Mouse (Mus musculus) layer of hippocampus, postnatal 10 days (tissue): Measurements from ENCODE around the gene Ccdc58. TPM values are rescaled to one million over a fixed set of nuclear protein-coding genes. Genes with fewer than 3 reads are reported as not detected.
"Not testable (repeated sequence)": the region's sequence is repeated elsewhere in the genome, so short reads cannot be mapped to it uniquely, and the experiment has no call there.

Experiments used
- DNase-seq, 2 experiments: peaks; one replicate each; pipeline ENCODE4 v3.0.0; 2021; ENCODE audit warnings: low spot score in 2 of 2
- total RNA-seq, 2 experiments: library from RNA; stranded (reverse); gene quantifications; 2 replicates each; pipeline ENCODE4 v1.2.3; 2021

Gene Ccdc58
- total RNA-seq, 2 experiments from 2014 or later, result 21.5 to 22.1 TPM

DNA sequence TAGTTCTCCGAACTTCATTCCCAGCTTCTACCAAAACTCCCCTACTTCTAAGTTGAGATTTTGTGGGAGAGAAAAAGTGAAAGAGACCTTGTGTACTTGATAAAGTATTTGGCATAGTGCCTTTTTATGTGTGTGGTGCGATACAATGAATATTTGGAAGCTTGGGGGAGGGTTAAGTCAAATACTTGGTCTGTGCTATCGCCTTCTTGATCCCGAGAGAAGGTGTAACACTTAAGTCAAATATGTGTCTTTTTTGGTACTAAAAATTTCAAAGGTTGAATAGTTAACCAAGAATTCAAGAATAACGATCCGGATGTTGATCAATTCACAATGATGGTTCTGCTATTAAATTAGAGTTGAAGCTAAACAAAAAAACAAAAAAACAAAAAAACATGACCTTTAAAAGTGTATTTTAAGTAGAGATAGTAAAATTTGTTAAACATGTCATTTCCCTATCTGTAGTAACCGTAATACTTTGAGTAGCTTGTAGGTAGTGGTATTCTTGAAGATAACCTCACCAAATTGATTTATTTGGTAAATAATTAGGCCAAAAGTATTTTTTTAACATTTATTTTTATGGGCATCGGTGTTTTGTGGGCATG is 1.0 kb downstream of the Ccdc58 start:
- DNase-seq, result no peak

GRCm38 (mm10) chr16:36074772-36075171 is 3.3 kb downstream of the Ccdc58 start:
- no peak for DNase-seq

DNA sequence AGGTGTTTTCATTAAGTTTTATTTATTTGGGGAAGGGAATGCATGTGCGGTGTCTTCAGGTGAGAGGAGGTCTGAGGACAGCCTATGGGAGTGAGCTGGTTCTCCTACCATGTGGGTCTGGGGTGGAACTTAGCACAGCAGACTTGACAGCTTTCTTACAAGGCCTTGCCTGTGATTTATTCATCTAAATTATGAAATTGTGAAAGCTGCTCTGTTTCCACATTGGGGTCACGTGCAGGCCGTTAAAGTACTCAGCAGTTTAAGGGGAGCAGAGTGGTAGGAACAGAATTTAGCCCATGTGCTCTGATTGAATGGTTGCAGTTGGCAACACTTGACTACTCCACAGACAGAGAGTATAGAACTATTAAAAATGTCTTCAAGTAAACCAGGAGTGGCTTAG is 8.4 kb downstream of the Ccdc58 start:
- DNase-seq, result no peak

DNA sequence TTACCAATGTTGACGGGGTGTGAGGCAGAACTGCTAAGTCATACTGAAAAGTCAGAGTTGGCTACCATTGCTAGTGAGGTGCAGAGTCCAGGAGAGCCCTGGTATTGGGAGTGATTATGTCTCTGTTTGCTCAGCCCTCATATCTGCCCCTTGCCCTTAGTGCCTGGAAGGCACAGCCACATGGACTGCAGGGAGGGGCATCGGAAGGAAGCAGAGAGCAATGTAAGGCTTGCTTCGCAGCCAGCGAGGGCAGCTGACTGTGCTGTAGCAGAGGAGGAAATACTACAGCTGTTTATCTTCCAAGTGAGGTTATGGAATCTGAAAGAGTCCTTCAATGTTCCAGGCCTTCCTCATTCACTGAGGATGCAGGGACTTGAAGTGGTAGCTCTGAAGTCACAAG is 16.4 kb downstream of the Ccdc58 start:
- DNase-seq, result no peak

GRCm38 (mm10) chr16:36089065-36089464 is 17.6 kb downstream of the Ccdc58 start:
- DNase-seq, result no peak

DNA sequence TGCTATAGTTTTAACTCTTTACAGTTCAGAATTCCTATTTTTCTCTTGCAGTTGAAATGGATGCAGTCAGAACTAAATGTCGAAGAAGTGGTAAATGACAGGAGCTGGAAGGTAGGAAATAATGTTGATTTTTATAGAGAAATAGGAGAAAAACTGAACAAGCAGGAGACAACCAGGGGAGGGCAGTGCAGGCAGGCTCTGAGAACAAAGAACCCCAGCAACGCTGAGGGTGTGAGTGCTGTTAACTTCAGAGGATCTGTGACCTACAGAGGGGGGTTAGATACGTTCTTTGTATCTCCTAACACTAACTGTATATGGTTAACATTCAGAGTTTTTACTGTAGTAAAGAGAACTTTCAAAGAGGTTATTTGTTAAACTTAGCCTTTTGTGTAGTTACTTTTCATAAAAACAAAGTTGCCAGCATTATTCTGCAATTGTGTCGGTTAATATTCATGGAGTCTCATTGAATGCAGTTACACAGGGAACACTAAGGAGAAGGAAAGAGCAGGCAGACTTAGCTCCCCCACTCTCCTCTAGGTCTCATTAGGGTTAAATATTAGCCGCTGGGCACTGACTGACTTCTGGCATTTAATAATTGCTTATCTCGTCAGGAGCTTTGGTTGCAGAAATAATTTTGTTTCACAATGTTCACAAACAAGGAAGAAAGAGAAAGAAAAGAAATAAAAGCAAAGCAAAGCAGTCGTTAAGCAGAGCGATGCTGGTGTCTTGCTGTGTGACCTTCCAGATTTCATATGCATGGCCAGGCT is 18.5 kb downstream of the Ccdc58 start:
- DNase-seq, result peak in 1 of 2 experiments; percentile 29

DNA sequence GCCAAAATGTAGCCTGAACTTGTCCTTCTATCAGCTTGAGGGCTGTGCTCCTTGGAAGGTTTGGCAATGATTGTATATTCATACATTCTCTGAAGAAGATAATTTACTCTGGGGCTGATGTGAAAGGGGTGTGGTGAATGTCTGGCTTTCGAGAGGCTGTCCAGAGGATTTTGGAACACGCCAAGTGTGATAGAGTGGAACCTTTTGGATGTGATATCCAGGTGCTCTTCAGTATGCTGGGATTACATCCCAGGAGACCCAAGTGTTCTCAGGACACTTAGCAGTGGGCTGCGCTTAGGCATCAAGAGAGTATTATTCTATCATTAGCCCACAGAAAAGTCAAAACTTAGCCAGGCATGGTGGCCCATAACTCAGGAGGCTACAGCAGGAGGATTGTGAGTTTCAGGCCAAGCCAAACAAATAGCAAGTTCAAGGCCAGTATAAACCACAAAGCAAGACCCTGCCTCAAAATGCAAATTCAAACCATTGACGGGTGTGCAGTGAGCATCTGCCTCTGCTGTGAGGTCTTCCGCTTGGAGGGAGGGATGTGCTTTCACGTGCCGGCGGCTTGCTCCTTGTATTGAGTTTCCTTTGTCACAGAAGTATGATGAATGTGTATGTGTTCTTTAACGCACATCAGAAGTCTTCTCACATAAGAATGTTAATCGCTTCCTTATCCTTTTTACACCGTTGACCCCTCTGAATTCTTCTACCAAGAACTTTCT is 19.5 kb downstream of the Ccdc58 start:
- no peak for DNase-seq

DNA sequence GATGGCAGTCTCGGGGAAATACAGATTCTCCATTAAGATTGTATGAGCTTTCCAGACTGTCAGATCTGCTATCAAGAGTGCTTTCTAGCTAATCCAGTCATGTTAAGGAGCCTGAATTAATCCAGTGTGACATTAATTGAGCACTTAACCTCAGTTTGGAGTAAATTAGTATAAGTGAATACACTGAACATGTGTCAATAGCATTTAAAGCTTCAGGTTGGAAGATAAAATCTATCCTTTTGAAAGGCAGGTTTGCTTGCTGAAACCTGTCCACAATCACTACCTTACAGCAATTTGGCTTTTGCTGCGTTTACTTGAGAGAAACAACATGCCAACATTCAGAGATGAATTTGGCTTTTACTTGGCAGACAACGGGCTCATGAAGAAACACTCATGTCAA is 22.6 kb downstream of the Ccdc58 start:
- DNase-seq, result no peak

GRCm38 (mm10) chr16:36097813-36098499 is 26.5 kb downstream of the Ccdc58 start:
- not testable (repeated sequence) for DNase-seq

DNA sequence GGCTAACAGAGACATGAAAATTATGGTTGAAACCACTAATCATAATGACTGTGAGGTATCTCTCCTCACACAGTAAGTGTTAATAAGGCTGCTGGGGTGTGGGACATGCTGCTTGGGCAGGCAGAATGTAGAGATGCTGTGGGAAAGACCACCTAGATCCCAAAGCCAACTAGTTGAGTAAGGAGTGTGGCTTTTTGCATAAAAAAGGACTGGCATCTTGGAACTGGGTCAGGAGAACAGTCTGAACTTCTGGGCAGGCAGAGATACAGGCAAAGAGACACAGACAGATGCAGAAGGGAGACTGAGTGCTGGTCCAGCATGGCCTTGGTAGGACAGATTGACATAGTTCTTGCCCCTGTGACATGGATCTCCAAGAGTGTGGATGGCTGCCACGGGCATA is 30.0 kb downstream of the Ccdc58 start:
- no peak for DNase-seq

DNA sequence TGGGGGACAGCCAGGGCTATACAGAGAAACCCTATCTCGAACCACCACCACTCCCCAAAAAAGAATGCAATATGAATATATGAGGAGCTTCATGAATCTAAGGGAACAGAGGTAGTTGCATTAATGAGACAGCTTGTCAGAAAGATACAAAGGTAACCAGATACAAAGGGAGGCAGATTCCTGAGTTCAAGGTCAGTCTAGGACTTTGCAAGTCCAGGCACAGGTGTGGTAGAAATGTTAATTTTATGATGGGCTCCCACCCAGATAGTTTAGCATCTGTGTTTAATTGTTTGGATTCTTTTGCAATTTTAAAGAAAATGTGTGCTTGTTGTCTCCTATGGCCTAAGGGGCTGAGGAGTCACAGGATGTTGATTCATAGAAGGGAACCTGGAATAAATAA is 30.7 kb downstream of the Ccdc58 start:
- no peak for DNase-seq

GRCm38 (mm10) chr16:36111486-36111885 is 40.0 kb downstream of the Ccdc58 start:
- DNase-seq, result not testable (repeated sequence)

DNA sequence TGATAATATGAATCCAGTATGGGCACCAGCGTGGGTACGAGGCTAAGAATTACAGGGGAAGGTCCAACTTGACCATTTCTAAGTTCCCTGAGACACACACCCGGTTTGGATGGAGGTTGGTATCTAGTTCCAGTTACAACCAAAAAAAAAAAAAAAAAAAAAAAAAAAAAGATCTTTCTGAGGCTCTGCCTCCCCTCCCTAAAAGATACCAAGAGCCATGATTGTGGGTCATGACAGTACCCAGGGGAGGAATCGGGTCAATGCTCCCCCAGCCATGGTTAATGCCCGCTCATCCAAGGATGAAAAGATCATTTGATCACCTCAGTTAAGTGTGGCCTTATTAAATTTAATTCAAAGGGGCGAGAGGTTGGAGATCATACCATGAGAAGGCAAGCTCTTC is 44.3 kb downstream of the Ccdc58 start:
- not testable (repeated sequence) for DNase-seq

- no peak for DNase-seq
Observed at GRCm38 (mm10) chr16:36128092-36128491, 56.6 kb downstream of the Ccdc58 start.

GRCm38 (mm10) chr16:36131141-36131540 is 59.7 kb downstream of the Ccdc58 start, which contains the start of gene Csta1:
Csta1 (minus strand) TSS chr16:36131241.
- DNase-seq, result no peak

GRCm38 (mm10) chr16:36138201-36138600 is 66.7 kb downstream of the Ccdc58 start:
- no peak for DNase-seq

Other genes with a start within 250 kb of the Ccdc58 start
- 1 to 10 TPM in 1 of 2 experiments, under 1 TPM in 1; 0.87 to 1.4 TPM for gene Parp14, start 200.1 kb upstream of the Ccdc58 start, total RNA-seq
- 1 to 10 TPM; 1.9 to 2.3 TPM for gene Parp9, start 133.2 kb upstream of the Ccdc58 start, total RNA-seq
- 1 to 10 TPM; 2.9 to 3.3 TPM for gene Dtx3l, start 132.5 kb upstream of the Ccdc58 start, total RNA-seq
- 100 to 1,000 TPM in 1 of 2 experiments, 10 to 100 TPM in 1; 96.2 to 102 TPM for gene Kpna1, start 92.9 kb upstream of the Ccdc58 start, total RNA-seq
- gene Wdr5b, start 30.5 kb upstream of the Ccdc58 start, total RNA-seq, result 1 to 10 TPM; 4.5 to 5.8 TPM
- gene Fam162a, start 91 bp upstream of the Ccdc58 start, total RNA-seq, result 10 to 100 TPM; 95.2 to 95.4 TPM
- gene Csta1, start 59.6 kb downstream of the Ccdc58 start, total RNA-seq, result not detected
- 1 to 10 TPM in 1 of 2 experiments, not detected in 1; 2.8 TPM for gene Stfa2l1, start 85.1 kb downstream of the Ccdc58 start, total RNA-seq
- 1 to 10 TPM in 1 of 2 experiments, not detected in 1; 3.2 TPM for gene Gm5483, start 112.5 kb downstream of the Ccdc58 start, total RNA-seq
- not detected for gene Gm5416, start 138.7 kb downstream of the Ccdc58 start, total RNA-seq
- gene 2010005H15Rik, start 149.8 kb downstream of the Ccdc58 start, total RNA-seq, result not detected
- gene Stfa1, start 205.3 kb downstream of the Ccdc58 start, total RNA-seq, result 1 to 10 TPM in 1 of 2 experiments, not detected in 1; 2.9 TPM